ENCODE assay signal across 13 mouse cellular contexts in the genomic region with DNA sequence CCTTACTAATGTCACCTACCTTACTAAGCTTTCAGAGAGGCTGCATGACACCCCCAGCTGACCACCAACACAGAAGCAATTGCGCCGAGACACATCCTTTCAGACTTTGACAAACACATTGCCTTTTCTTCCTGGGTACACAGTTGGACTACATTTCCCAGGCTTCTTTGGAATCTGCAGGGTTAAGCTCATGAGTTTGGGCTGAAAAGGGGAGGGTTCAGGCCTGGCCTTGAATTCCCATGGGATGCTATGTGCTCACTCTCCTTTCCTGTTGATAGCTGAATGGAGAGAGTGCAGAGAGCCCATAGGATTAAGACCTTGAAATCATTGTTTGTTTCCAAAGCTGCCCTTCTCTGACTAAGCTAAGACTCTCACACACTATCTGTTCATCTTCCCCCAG. TPM values are rescaled to one million over a fixed set of nuclear protein-coding genes. Genes with fewer than 3 reads are reported as not detected.
DNase-seq lines count a peak whose midpoint lies in the region; ATAC-seq lines count a peak whose summit lies in the region.
"Had no signal": no experiment of that assay in that cellular context is flagged by ENCODE, and none has a peak within 500 bp of the region (broad histone marks: within the 10 kb centered on the region; RNA-seq: fewer than 3 reads in every experiment).

No protein-coding gene starts in this region.

- H3K27me3 ChIP-seq in heart, embryonic 15.5 days: no peaks in the 10 kb centered on the region
- H3K27me3 ChIP-seq in midbrain, embryonic 14.5 days (ENCODE audit: control insufficient read depth, insufficient read depth, low read length): no peaks in the 10 kb centered on the region
- H3K27me3 ChIP-seq in midbrain, embryonic 11.5 days (ENCODE audit: control insufficient read depth, insufficient read depth, low read length): no peaks in the 10 kb centered on the region
- H3K27me3 ChIP-seq: limb, embryonic 12.5 days had no signal

- H3K4me2 ChIP-seq in heart, embryonic 15.5 days: no peak overlapping the region
- H3K4me2 ChIP-seq in midbrain, embryonic 14.5 days (ENCODE audit: low read length): no peak overlapping the region
- H3K4me2 ChIP-seq in midbrain, embryonic 11.5 days: no peak overlapping the region
- H3K4me2 ChIP-seq: limb, embryonic 12.5 days had no signal

- no peak overlapping the region for H3K4me3 ChIP-seq in heart, embryonic 15.5 days
- no peak overlapping the region for H3K4me3 ChIP-seq in midbrain, embryonic 14.5 days (replicated peaks; ENCODE audit: low read depth, low read length)
- H3K4me3 ChIP-seq in midbrain, embryonic 11.5 days (ENCODE audit: low read depth, low read length): no peak overlapping the region
- H3K4me3 ChIP-seq: limb, embryonic 12.5 days; midbrain, embryonic 10.5 days had no signal

- 91% methylated on average over 2 of the region's 2 CpGs for WGBS in heart, embryonic 15.5 days
- WGBS in midbrain, embryonic 14.5 days: 91% methylated on average over 2 of the region's 2 CpGs
- 88% methylated on average over 2 of the region's 2 CpGs for WGBS in midbrain, embryonic 11.5 days

- DNase-seq in adrenal gland, postnatal 10 days: peak; percentile 30
- DNase-seq in adrenal gland, adult 8-10 months: no peak
- DNase-seq in heart, postnatal 4 days: no peak
- DNase-seq in midbrain, embryonic 14.5 days: peak; percentile 9
- DNase-seq in midbrain, embryonic 11.5 days (ENCODE audit: low spot score, missing footprints): no peak
- peak; percentile 9 to 46 for DNase-seq in kidney, postnatal 25 days
- DNase-seq: cerebellum, adult 18-20 months; right cerebral cortex, postnatal 14 days had no signal

- H3K36me3 ChIP-seq in heart, embryonic 15.5 days: no peaks in the 10 kb centered on the region
- H3K36me3 ChIP-seq in midbrain, embryonic 14.5 days (ENCODE audit: control insufficient read depth, insufficient read depth, low read length): no peaks in the 10 kb centered on the region
- H3K36me3 ChIP-seq in midbrain, embryonic 11.5 days (ENCODE audit: control insufficient read depth, insufficient read depth, low read length): no peaks in the 10 kb centered on the region
- H3K36me3 ChIP-seq: limb, embryonic 12.5 days; midbrain, embryonic 10.5 days had no signal

- H3K9ac ChIP-seq in heart, embryonic 15.5 days: no peak overlapping the region
- no peak overlapping the region for H3K9ac ChIP-seq in midbrain, embryonic 14.5 days (replicated peaks; ENCODE audit: low read length)
- no peak overlapping the region for H3K9ac ChIP-seq in midbrain, embryonic 11.5 days (ENCODE audit: low read length)
- H3K9ac ChIP-seq: limb, embryonic 12.5 days had no signal

- no peaks in the 10 kb centered on the region for H3K9me3 ChIP-seq in heart, embryonic 15.5 days (replicated peaks)
- no peaks in the 10 kb centered on the region for H3K9me3 ChIP-seq in midbrain, embryonic 14.5 days (ENCODE audit: control insufficient read depth, low read length)
- no peaks in the 10 kb centered on the region for H3K9me3 ChIP-seq in midbrain, embryonic 11.5 days (ENCODE audit: control insufficient read depth, low read length)
- H3K9me3 ChIP-seq: limb, embryonic 12.5 days had no signal

- H3K4me1 ChIP-seq in heart, embryonic 15.5 days (replicated peaks): peaks cover 10% of the 10 kb centered on the region
- no peaks in the 10 kb centered on the region for H3K4me1 ChIP-seq in midbrain, embryonic 14.5 days (ENCODE audit: control insufficient read depth, insufficient read depth, low read length)
- no peaks in the 10 kb centered on the region; the same call in 1 of the 2 replicates for H3K4me1 ChIP-seq in midbrain, embryonic 11.5 days (ENCODE audit: control insufficient read depth, insufficient read depth, low read length)
- H3K4me1 ChIP-seq: limb, embryonic 12.5 days had no signal

- 0 out of 2 replicates have a peak, but pooled peaks have one; percentile 40 for ATAC-seq in heart, embryonic 15.5 days (replicated peaks; ENCODE audit: insufficient number of reproducible peaks, insufficient read depth, low FRiP score, low read depth)
- no peak for ATAC-seq in midbrain, embryonic 14.5 days (ENCODE audit: low FRiP score, low TSS enrichment)
- no peak for ATAC-seq in midbrain, embryonic 11.5 days (ENCODE audit: low FRiP score)
- no peak for ATAC-seq in megakaryocyte progenitor cell, adult 5-6 weeks (replicated peaks; ENCODE audit: poor library complexity)
- ATAC-seq: hindbrain, embryonic 16.5 days had no signal

- H3K27ac ChIP-seq in heart, embryonic 15.5 days: no peak overlapping the region
- H3K27ac ChIP-seq in midbrain, embryonic 14.5 days (replicated peaks; ENCODE audit: low read depth, low read length): no peak overlapping the region
- H3K27ac ChIP-seq in midbrain, embryonic 11.5 days (ENCODE audit: low read depth, low read length): no peak overlapping the region
- H3K27ac ChIP-seq: limb, embryonic 12.5 days; midbrain, embryonic 10.5 days had no signal

RNA-seq across cellular contexts. Expression of a gene that starts 42.8 kb away (rescaled TPM):
- total RNA-seq in adrenal gland, postnatal 10 days (2021): 10 to 100 TPM; 39.5 to 53.0 TPM
- total RNA-seq in adrenal gland, adult 8-10 months (2022): 100 to 1,000 TPM in 3 of 4 experiments, 10 to 100 TPM in 1; 83.8 to 130 (median 108) TPM
- polyA plus RNA-seq in heart, embryonic 15.5 days (2015; fragmentation: Nextera tagmentation; extraction: Ambion mirVana): 1.7 and 4.3 TPM in 2 replicates
- total RNA-seq in heart, postnatal 4 days (2021): under 1 TPM; 0.76 to 0.88 TPM
- polyA plus RNA-seq in midbrain, embryonic 14.5 days (2014; fragmentation: Nextera tagmentation; extraction: Ambion mirVana): 0.94 and 1.4 TPM in 2 replicates
- polyA plus RNA-seq in midbrain, embryonic 11.5 days (2014; fragmentation: Nextera tagmentation; extraction: Ambion mirVana): 1.0 and 1.4 TPM in 2 replicates
- total RNA-seq in megakaryocyte progenitor cell, adult 5-6 weeks (2015): not detected in 2 replicates
- total RNA-seq in megakaryocyte progenitor cell, adult 5-6 weeks (2017): not detected in 2 replicates

Comparison
In these comparisons a context has a peak if more than half of its experiments do, and no peak if none do; other contexts are left out.
1. DNase-seq: peak in adrenal gland, postnatal 10 days (single experiment), midbrain, embryonic 14.5 days (single experiment) and kidney, postnatal 25 days (2 of 2); none in adrenal gland, adult 8-10 months (single experiment), heart, postnatal 4 days (single experiment) and midbrain, embryonic 11.5 days (single experiment).
2. RNA of a gene that starts 42.8 kb away (total RNA-seq): 83.8 to 130 TPM in adrenal gland, adult 8-10 months and 39.5 to 53.0 TPM in adrenal gland, postnatal 10 days; 0.76 to 0.88 TPM in heart, postnatal 4 days and not detected in megakaryocyte progenitor cell, adult 5-6 weeks; every median in the first group is over 10 times any median in the second.